Mouse (Mus musculus): ENCODE measurements around the gene Rfc2.
"Not testable (repeated sequence)": the region's sequence is repeated elsewhere in the genome, so short reads cannot be mapped to it uniquely, and the experiment has no call there.

- not testable (repeated sequence) for TF ChIP-seq CTCF, EP300 (IDR thresholded peaks at IDR 0.05; ENCODE audit: low read depth)
Observed at GRCm38 (mm10) chr5:134648976-134649375, 67.8 kb downstream of the Rfc2 start.

All from liver, embryonic 14.5 days (tissue).